Mouse (Mus musculus): ENCODE measurements around the gene Anxa2. TPM values are rescaled to one million over a fixed set of nuclear protein-coding genes. Genes with fewer than 3 reads are reported as not detected.

Anxa2 gene
- 100 to 1,000 TPM; 342 to 392 TPM for total RNA-seq (2021)
- long read RNA-seq, experiment 1, transcript Anxa2-201 (13 exons, 1,447 nt) = major isoform, 625 of 672 reads
- long read RNA-seq, experiment 1, partial matches to known transcripts = 19 of 672 reads
- long read RNA-seq, experiment 1, other reads (novel, unspliced or antisense) = 26 of 672 reads
- long read RNA-seq, experiment 2, transcript Anxa2-201 (13 exons, 1,447 nt) = major isoform, 587 of 624 reads
- long read RNA-seq, experiment 2, partial matches to known transcripts = 13 of 624 reads
- long read RNA-seq, experiment 2, other reads (novel, unspliced or antisense) = 23 of 624 reads

DNA sequence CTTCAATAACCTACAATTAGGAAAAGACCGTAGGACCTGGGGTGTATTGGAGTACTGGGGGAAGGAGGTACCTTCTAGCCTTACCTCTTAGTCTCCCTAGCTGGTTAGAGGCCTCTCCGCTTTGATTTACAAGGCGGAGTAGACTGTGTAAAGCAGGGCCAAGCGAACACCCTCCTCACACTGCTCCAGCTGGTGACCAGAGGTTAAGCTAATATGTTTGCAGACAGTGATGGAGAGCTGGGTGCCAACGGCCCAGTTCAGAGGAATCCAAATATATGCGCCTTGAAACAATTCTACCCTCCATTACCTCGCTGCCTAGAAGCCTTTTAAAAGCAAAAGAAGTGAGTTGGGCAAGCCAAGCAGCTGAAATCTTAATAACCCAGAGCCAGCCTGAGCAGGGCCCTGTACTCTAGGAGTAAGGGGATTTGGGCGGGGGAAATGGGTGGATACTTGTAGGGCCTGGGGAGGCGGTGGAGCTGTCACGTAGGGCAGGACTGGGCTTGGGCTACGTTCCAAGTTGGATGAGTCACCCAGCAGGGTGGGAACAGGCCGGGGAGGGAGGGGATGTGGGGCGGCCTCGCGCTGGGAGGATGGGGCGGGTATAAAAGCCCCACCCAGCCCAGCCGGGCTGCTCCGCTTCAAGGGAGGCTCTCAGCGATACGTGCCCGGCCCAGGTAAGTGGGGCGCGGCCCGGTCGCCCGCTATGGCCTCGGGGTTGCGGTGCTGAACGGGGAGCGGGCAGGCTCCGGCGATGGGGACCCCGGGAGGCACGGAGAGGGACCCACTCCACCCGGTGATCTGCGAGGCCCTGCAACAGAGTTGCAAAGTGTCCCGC, at the start of gene Anxa2:
Anxa2 (plus strand) TSS at position 555 of the 835 bp plus-strand sequence.
- peak; percentile 86 to 95 for DNase-seq (ENCODE audit: low spot score in 2 of 2)

DNA sequence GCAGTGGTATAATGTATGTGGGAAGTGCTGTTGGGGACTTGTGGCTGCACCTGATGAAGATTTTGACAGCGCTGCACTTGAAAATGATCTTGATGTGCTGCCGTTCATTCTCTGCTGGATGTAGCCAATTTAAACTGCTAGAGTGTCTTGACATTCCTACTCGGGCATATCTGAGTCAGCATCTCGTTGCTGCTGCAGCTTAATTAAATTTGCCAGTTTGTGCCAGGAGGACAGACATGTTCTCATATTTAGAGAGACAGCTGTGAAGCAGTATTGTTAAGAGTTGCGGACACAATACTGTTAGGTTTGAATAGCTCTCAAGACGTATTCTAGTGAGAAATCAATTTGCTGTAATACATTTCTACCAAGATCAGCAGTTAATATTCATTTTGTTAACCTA, 48.7 kb upstream of the Anxa2 start:
- DNase-seq (ENCODE audit: low spot score in 2 of 2) = no peak

GRCm38 (mm10) chr9:69419476-69419875, 33.9 kb upstream of the Anxa2 start:
- DNase-seq (ENCODE audit: low spot score in 2 of 2) = no peak

DNA sequence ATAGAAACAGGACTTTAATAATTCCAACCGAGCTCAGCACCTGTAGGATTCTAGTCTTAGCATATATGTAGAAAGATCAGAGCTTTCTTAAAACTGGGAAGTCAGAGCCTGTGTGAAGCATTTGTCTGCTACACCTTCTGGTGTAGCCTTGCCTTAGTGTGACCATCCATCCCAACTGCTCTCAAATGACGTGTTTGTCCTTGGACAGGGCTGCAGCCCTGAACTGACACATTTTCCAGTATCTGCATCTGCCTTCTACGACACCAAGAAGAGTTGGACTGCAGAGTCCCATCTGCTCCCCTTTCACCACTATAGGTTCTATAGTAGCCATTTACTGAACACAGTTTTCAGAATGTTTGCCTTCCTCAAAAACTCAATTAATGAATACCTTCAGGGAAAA, 22.9 kb upstream of the Anxa2 start:
- DNase-seq (ENCODE audit: low spot score in 2 of 2) = no peak

DNA sequence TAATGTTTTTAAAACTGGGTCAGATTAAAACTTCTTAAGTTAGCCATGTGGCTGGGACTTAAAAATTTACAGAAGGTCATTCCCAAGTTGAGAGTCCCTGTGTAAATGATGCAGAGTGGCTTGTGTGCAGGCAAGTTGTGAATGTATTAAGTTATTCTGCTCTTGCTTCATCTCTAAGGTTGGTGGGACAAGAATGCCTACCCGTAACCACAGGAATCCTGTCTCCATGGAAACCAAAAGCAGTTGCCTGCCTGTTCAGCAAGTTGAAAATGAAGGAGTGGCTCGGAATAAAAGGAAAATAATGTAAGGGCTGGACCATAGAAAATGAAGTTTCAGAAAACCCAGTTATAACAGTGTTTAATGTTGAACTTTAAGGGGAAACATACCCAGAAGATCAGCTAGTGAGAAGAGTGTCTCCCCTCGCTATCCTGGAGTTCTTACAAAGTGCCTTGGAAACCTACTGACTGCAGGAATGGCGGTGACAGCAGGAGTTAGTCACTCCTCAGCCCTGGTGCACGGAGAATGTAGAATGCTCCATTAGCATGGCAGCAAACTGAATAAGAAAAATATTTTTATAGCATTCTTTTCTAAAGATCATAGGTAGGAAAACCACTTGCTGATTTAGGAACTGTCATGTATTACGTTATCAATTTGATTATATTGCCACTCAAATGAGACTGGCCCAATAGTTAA, 21.4 kb upstream of the Anxa2 start:
- DNase-seq (ENCODE audit: low spot score in 2 of 2) = no peak

- DNase-seq (ENCODE audit: low spot score in 2 of 2) = no peak
Observed at GRCm38 (mm10) chr9:69435194-69435593, 18.2 kb upstream of the Anxa2 start.

GRCm38 (mm10) chr9:69435662-69436061, 17.8 kb upstream of the Anxa2 start:
- no peak for DNase-seq (ENCODE audit: low spot score in 2 of 2)

DNA sequence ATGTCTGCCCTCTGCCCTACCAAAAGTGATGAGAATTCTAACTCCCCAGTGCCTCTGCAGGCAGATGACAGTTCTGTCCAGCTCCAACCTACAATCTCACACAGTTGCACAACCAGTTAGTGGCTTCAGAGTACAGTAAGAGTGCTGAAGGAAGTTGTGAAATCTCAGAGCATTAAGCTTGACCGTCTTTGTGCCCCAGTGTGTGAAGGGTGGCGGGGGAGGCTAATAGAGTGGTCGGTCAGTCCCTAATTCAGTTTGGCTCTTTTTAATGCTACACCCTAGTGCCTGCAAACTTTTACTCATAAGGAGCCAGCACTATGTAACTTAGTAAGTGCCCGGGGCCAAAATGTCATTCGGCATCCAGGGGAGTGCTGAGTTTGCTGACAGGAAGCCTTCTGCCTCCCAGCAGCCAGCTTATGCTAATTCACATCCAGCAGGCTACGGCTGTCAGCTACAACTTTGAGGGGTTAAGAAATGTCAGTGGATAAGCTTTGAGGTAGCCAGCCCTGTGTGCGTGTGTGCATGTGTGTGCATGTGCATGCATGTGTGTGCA, 13.5 kb upstream of the Anxa2 start:
- no peak for DNase-seq (ENCODE audit: low spot score in 2 of 2)

GRCm38 (mm10) chr9:69442471-69443038, 10.9 kb upstream of the Anxa2 start:
- DNase-seq (ENCODE audit: low spot score in 2 of 2) = no peak

DNA sequence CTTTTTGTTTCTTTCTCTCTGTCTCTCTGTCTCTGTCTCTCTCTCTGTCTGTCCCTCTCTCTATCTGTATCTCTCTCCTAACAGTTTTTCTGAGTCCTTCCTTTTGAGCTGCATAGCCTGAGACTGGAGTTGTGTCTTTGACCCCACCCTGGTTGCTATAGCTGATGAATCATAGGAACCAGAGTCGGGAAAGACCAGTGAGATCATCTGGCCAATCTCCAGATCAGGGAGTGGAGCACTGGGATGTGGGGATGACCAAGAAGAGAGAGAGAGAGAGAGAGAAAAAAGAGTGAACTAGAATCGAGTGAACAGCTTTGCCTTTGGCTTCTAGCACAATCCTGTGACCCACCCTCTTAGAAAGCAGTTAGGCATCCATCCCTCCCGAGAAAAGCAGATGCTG, 10.2 kb upstream of the Anxa2 start:
- DNase-seq (ENCODE audit: low spot score in 2 of 2) = peak in 1 of 2 experiments; percentile 44

DNA sequence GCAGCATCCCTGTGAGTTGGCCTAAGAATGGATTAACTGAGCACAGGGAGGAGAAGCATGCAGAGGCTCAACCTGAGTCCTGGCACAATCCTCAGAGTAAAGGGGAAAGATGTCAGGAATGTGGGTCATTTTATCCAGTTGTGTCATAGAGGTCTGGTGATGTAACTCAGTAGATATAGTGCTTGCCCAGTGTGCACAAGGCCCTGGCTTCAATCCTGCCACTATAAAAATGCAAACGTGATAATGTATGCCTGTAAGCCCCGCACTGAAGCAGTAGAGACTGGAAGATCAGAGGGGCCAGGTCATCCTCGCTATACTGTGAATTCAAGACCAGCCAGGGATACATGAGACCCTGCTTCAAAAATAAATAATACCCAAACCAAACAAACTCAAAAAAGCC, 4.6 kb upstream of the Anxa2 start:
- no peak for DNase-seq (ENCODE audit: low spot score in 2 of 2)

- DNase-seq (ENCODE audit: low spot score in 2 of 2) = no peak
Observed at GRCm38 (mm10) chr9:69450636-69451035, 2.8 kb upstream of the Anxa2 start.

- no peak for DNase-seq (ENCODE audit: low spot score in 2 of 2)
Observed at GRCm38 (mm10) chr9:69451886-69452810, 1.3 kb upstream of the Anxa2 start.

GRCm38 (mm10) chr9:69453901-69454666, 664 bp downstream of the Anxa2 start:
- peak in 1 of 2 experiments; percentile 67 for DNase-seq (ENCODE audit: low spot score in 2 of 2)

- no peak for DNase-seq (ENCODE audit: low spot score in 2 of 2)
Observed at GRCm38 (mm10) chr9:69454691-69455090, 1.3 kb downstream of the Anxa2 start.

DNA sequence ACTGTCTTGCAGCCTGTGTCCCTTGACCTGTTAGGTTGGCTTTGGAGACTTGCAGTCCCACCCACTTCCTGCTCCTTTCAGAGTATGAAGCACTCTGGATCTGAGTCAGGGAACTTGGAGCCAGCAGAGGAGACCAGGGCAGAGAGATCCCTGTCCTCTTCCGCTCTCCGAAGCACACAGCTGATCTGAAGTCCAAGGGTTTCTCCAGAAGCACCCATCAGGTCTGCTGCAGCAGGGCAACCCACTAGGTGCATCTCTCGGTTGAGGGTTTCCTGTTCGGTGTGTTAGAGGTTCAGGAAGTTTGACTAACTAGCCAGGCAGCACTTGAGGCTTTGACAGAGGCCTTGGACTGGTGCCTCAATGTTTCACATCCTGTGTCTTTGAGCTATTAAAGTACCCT, 2.0 kb downstream of the Anxa2 start:
- no peak for DNase-seq (ENCODE audit: low spot score in 2 of 2)

- no peak for DNase-seq (ENCODE audit: low spot score in 2 of 2)
Observed at GRCm38 (mm10) chr9:69456406-69457075, 3.1 kb downstream of the Anxa2 start.

- DNase-seq (ENCODE audit: low spot score in 2 of 2) = no peak
Observed at GRCm38 (mm10) chr9:69457143-69457542, 3.7 kb downstream of the Anxa2 start.

All from gastrocnemius, postnatal 4 days (tissue).